Mouse (Mus musculus) intestine, postnatal 0 days (tissue): ENCODE measurements around the gene Pik3cd. TPM values are rescaled to one million over a fixed set of nuclear protein-coding genes. Genes with fewer than 3 reads are reported as not detected.
"Not testable (repeated sequence)": the region's sequence is repeated elsewhere in the genome, so short reads cannot be mapped to it uniquely, and the experiment has no call there.

Experiments
- ATAC-seq: fragments of 200-750 bp; cut with Nextera tagmentation; 2 replicates; pipeline ENCODE4 v1.8.0; 2017; ENCODE audit warnings: mild to moderate bottlenecking, moderate TSS enrichment, moderate library complexity
- H3K27ac ChIP-seq: fragments of 300-500 bp; sonication (generic); 2 replicates; pipeline ENCODE4 v1.5.1; 2014; ENCODE audit warnings: mild to moderate bottlenecking, low read depth, low read length, moderate library complexity
- H3K27me3 ChIP-seq: fragments of 300-500 bp; sonication (generic); replicated peaks from 2 replicates; pipeline ENCODE4 v1.6.1; 2014; ENCODE audit warnings: low read length, mixed read lengths; ENCODE audit not compliant: control insufficient read depth, insufficient read depth
- H3K36me3 ChIP-seq: fragments of 300-500 bp; sonication (generic); 2 replicates; pipeline ENCODE4 v1.6.1; 2014; ENCODE audit warnings: mild to moderate bottlenecking, moderate library complexity; ENCODE audit not compliant: control insufficient read depth, insufficient read depth
- H3K4me1 ChIP-seq: fragments of 300-500 bp; sonication (generic); replicated peaks from 2 replicates; pipeline ENCODE4 v1.6.1; 2014; ENCODE audit warnings: antibody characterized with exemption, low read length, mixed read lengths; ENCODE audit not compliant: control insufficient read depth, insufficient read depth
- H3K4me2 ChIP-seq: fragments of 300-500 bp; sonication (generic); replicated peaks from 2 replicates; pipeline ENCODE4 v1.6.1; 2014; ENCODE audit warnings: low read depth, mild to moderate bottlenecking, moderate library complexity
- H3K4me3 ChIP-seq: fragments of 300-500 bp; sonication (generic); 2 replicates; pipeline ENCODE4 v1.5.1; 2014; ENCODE audit warnings: low read depth, low read length
- H3K9ac ChIP-seq: fragments of 300-500 bp; sonication (generic); 2 replicates; pipeline ENCODE4 v1.6.1; 2014; ENCODE audit warnings: mild to moderate bottlenecking, low read depth, low read length
- H3K9me3 ChIP-seq: fragments of 300-500 bp; sonication (generic); 2 replicates; pipeline ENCODE4 v1.6.1; 2016; ENCODE audit warnings: mixed run types; ENCODE audit not compliant: control insufficient read depth
- CTCF ChIP-seq: sonication (generic); IDR thresholded peaks from 2 replicates; pipeline ENCODE4 v1.5.1; 2016; ENCODE audit warnings: low read depth, mild to moderate bottlenecking, control low read depth, antibody characterized with exemption, moderate library complexity
- WGBS: fragments of 180-500 bp; shearing (Covaris S2); extraction: QIAGEN DNeasy Blood & Tissue Kit; methylation state at CpG from one replicate; pipeline ENCODE4 v1.1.7; 2014; 5-methylcytosine and 5-hydroxymethylcytosine counted together
- polyA plus RNA-seq: library from polyadenylated mRNA; unstranded; fragments of >200 nt; fragmentation: Nextera tagmentation; extraction: Ambion mirVana; gene quantifications from 2 replicates; pipeline ENCODE4 v1.2.1, GENCODE M21; 2015

Pik3cd gene
- polyA plus RNA-seq, 1 experiment from 2014 or later = 2.5 TPM

DNA sequence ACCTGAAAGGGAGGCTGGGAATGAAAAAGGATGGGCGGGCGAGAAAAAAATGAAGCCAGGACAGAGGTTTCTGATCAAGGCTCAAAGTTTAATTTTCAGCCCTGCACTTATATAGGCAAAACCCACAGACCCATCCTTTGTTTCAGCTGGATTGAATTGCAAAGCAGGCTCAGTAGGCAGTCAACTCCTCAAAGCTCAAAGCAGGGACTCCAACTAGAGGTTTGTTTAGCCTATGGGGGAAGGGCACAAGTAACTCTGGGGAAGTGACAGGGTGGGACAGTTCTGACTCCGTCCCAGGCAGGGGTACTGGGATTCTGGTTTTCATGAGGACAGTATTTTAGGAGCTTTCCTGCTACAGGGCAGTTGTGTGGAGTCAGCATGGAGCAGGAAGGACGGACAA lies 81.1 kb downstream of the Pik3cd start:
- no peak for TF ChIP-seq CTCF
- Histone ChIP-seq H3K4me3 (no peak overlapping the region), H3K27ac (no peak overlapping the region), H3K4me2 (no peak overlapping the region), H3K27me3 (no peaks in the 10 kb centered on the region), H3K9me3 (no peaks in the 10 kb centered on the region), H3K9ac (no peak overlapping the region), H3K4me1 (no peaks in the 10 kb centered on the region), H3K36me3 (peaks cover 12% of the 10 kb centered on the region; the same call in 1 of the 2 replicates)
- WGBS = 75% methylated on average over 4 of the region's 4 CpGs
- ATAC-seq = no peak

- ATAC-seq = no peak
- Histone ChIP-seq H3K4me3 (no peak overlapping the region), H3K36me3 (peaks cover 20% of the 10 kb centered on the region; the same call in 1 of the 2 replicates), H3K27me3 (no peaks in the 10 kb centered on the region), H3K9me3 (no peaks in the 10 kb centered on the region), H3K4me1 (no peaks in the 10 kb centered on the region), H3K27ac (no peak overlapping the region), H3K4me2 (no peak overlapping the region), H3K9ac (no peak overlapping the region)
- no peak for TF ChIP-seq CTCF
- WGBS = 68% methylated on average over 8 of the region's 8 CpGs
Measured at GRCm38 (mm10) chr4:149619988-149620387, 82.4 kb downstream of the Pik3cd start.

- H3K4me2 ChIP-seq, ATAC-seq, H3K27ac ChIP-seq, H3K4me1 ChIP-seq, H3K9ac ChIP-seq, H3K4me3 ChIP-seq, H3K27me3 ChIP-seq, H3K9me3 ChIP-seq: not testable (repeated sequence)
- peaks cover 19% of the 10 kb centered on the region; the same call in 1 of the 2 replicates for H3K36me3 ChIP-seq
- WGBS = 87% methylated on average over 3 of the region's 3 CpGs
Measured at GRCm38 (mm10) chr4:149616999-149617398, 85.4 kb downstream of the Pik3cd start.

DNA sequence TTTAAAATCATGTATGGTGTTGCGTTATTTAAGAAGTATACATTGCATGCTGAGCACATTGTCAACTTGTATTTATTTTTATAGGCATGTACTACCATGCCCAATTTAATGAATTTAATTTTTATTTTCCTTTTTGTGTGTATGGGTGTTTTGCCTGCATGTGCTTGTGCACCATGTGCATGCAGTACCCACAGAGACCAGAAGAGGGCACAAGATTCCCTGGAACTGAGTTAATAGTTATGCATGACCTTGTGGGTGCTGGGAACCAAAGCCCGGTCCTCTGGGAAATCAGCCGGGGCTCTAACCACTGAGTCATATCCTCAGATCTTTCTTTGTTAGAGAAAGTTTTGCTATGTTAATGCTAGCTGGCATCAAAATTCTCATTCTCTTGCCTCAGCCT lies 87.5 kb downstream of the Pik3cd start:
- no peak overlapping the region for H3K4me2 ChIP-seq
- no peak overlapping the region for H3K27ac ChIP-seq
- H3K4me3 ChIP-seq = no peak overlapping the region
- no peak overlapping the region for H3K9ac ChIP-seq
- WGBS = 97% methylated on average over 3 of the region's 3 CpGs
- ATAC-seq = no peak
- H3K36me3 ChIP-seq = peaks cover 19% of the 10 kb centered on the region; the same call in 1 of the 2 replicates
- no peaks in the 10 kb centered on the region for H3K4me1 ChIP-seq
- no peaks in the 10 kb centered on the region for H3K9me3 ChIP-seq
- no peaks in the 10 kb centered on the region for H3K27me3 ChIP-seq
- TF ChIP-seq CTCF = peak; percentile 41

DNA sequence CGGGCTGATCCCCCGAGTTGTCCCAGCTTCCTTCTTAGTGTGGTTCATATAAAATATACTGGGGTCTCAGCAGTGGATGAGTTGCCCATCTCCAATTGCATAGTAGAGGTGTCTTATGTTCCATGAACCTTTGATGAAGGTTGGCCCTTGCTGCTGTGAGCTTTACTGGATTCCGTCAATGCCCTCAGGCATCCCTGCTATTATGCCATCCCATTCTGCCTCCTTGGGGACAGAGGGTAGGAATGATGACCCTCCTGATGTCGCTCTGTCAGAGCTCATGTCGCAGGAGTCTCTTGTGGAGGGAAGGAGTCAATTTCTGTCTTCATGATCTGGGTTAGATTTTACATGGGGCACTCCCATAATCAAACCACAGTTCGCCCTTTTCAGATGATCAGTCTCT lies 88.9 kb downstream of the Pik3cd start:
- 77% methylated on average over 6 of the region's 6 CpGs for WGBS
- H3K4me3 ChIP-seq, H3K27me3 ChIP-seq, H3K27ac ChIP-seq, ATAC-seq, H3K4me2 ChIP-seq, H3K9ac ChIP-seq, H3K4me1 ChIP-seq, H3K9me3 ChIP-seq: not testable (repeated sequence)
- H3K36me3 ChIP-seq = peaks cover 19% of the 10 kb centered on the region; the same call in 1 of the 2 replicates

DNA sequence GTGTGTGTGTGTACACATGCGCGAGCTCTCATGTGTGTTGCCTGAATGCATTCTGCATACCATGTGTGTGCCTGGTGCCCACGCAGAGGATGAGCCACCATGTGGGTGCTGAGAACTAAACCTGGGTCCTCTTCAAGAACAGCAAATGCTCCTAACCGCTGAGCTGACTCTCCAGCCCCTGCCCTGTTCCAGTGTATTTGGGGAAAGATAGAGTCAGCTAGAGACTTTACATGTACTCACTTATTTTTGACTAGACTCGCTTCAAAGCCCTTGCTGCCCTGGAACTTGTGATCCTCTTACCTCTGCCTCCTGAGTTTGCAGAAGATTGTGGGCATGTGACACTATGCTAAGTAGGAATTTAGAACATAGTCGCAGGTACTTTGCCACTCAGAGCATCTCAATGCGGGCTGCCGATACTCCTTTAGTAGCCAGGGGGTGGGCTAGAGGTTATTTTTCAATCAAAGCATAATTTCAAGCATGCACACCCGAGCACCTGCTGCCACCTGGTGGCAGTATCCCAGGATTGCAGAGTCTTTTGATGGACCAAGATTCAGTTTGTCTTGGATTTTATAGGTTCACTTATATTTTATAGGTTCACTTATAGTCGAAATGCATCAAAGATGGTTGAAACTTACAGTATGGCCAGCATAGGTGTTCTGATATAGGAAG lies 90.9 kb downstream of the Pik3cd start:
- WGBS = 50% methylated on average over 10 of the region's 10 CpGs
- Histone ChIP-seq H3K4me2 (no peak overlapping the region), H3K9me3 (no peaks in the 10 kb centered on the region), H3K4me1 (no peaks in the 10 kb centered on the region; the same call in 1 of the 2 replicates), H3K27me3 (no peaks in the 10 kb centered on the region), H3K4me3 (no peak overlapping the region), H3K9ac (no peak overlapping the region), H3K27ac (no peak overlapping the region), H3K36me3 (peaks cover 15% of the 10 kb centered on the region; the same call in 1 of the 2 replicates)
- ATAC-seq = no peak
- peak; percentile 91 for TF ChIP-seq CTCF
